Mouse (Mus musculus) large intestine, adult 2 months (tissue): ENCODE data around the gene Tada2a. TPM values are rescaled to one million over a fixed set of nuclear protein-coding genes. Genes with fewer than 3 reads are reported as not detected.

Experiments
- DNase-seq: peaks from one replicate; pipeline ENCODE4 v3.0.0-alpha.2; 2012; ENCODE audit warnings: low read depth, low spot score
- WGBS: fragments of 180-500 bp; shearing (Covaris S2); methylation state at CpG from one replicate; pipeline ENCODE4 v1.1.7; 2018; 5-methylcytosine and 5-hydroxymethylcytosine counted together
- polyA plus RNA-seq: library from polyadenylated mRNA; depleted of rRNA; stranded (reverse); fragments of >200 nt; gene quantifications from 2 replicates; pipeline ENCODE4 v1.2.3, GENCODE M21; 2012

Gene Tada2a
- polyA plus RNA-seq, 1 experiment: 4.0 TPM

- no peak for DNase-seq
- WGBS: 2% methylated on average over 21 of the region's 21 CpGs
These were observed 61.6 kb downstream of the Tada2a start for GRCm38 (mm10) chr11:84067720-84068190.

DNA sequence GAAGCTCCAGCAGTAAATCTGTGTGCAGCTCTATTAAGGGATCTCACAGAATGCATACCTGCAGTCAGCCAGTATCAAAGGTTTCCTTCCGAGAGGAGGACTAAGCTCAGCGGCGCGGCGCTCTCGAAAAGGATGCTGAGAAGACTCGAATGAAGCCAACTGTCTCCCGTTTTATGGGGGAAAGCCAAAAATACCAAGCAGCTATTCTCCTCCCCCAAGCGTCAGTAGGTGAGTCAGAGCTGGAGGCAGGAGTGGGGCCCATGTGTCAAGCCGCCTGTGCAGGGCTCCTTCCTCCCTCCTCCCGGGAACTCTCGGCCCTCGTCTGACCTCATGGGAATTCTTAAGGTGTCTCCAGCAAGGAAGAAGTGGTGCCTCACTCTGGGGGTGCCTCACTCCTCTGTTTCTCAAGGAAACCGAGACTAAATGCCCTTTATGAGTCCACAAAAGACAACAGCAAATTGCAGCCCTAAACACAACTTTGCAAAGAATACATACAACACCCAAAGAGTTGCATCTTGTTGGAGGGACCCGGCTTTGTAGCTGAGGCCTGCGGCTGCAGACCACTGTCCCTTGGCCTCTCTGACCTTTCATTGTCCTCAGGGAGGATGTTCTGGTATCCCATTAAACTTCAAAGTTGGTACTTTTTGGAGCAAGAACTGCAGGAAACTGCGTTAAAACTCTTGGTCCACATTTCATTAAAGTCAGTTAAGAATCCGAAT lies 62.3 kb downstream of the Tada2a start:
- 9% methylated on average over 18 of the region's 18 CpGs for WGBS
- no peak for DNase-seq

DNA sequence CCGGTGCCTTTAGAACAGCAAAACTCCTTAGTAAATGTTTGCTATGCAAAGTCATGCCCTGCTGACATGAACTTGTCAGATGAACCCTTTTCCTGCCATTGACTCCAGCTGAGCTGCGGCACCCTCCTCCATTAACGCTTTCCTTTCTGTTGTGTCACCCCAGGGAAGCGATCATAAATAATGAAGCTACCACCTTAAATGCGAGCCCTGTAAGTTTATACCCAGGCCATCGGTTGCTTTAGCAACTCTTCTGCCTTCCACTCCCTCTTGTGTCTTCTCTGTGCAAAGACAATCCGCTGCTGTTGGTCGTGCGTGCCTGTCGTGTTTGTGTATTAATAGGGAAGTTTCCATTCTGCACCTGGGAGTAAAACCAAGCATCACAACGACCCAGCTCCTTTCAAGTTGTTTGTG lies 63.3 kb downstream of the Tada2a start:
- DNase-seq: no peak
- WGBS: 7% methylated on average over 11 of the region's 11 CpGs

GRCm38 (mm10) chr11:84063631-84064209 lies 65.7 kb downstream of the Tada2a start:
- no peak for DNase-seq
- 39% methylated on average over 3 of the region's 3 CpGs for WGBS

DNA sequence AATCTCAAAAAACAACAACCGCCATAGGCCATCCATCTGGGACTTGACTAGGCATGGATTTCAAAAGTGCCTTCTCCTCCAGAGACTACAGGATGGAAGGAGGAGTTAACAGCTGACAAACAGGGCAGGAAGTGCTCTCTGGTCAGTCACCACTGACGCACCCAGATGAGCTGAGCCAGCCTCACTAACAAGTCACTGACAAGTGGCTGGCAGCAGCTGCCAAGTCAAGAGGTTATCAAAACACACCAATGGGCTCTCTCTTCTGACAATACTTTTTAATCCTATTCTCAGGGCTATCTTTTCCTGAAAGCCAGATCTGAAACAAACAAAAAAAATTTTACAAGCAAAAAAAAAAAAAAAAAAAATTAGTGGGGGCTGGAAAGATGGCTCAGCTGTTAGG lies 66.6 kb downstream of the Tada2a start:
- DNase-seq: no peak
- WGBS: 63% methylated on average over 2 of the region's 2 CpGs

- WGBS: 87% methylated on average over 2 of the region's 2 CpGs
- DNase-seq: no peak
These were observed 67.5 kb downstream of the Tada2a start for GRCm38 (mm10) chr11:84061881-84062280.

- WGBS: 80% methylated on average over 6 of the region's 6 CpGs
- DNase-seq: no peak
These were observed 68.8 kb downstream of the Tada2a start for GRCm38 (mm10) chr11:84060635-84061034.

DNA sequence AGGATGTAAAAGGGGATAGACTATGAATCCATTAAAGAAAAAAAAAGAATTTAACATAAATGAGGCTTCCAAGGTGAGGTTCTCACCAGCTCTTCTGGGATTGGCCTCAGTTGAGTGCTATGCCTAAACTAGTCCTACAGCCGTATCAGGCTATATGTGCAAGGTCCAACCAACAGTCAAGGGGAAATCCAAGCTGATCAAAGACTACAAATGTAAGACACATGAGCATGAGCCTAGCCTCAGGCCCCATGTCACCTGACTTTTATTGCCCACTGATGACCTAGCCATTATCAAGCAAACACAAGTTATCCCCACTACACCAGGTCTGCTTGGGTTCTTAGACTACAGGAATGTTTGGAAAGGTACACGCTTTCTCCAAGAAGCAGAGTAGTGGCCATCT lies 69.6 kb downstream of the Tada2a start:
- DNase-seq: no peak

GRCm38 (mm10) chr11:84057418-84057817 lies 72.0 kb downstream of the Tada2a start:
- 86% methylated on average over 2 of the region's 2 CpGs for WGBS
- DNase-seq: no peak

More for the DNA sequence above, 69.6 kb downstream of the Tada2a start:
- 74% methylated on average over 2 of the region's 2 CpGs for WGBS

- no peak for DNase-seq
- WGBS: 69% methylated on average over 10 of the region's 10 CpGs
These were observed 75.8 kb downstream of the Tada2a start for GRCm38 (mm10) chr11:84053524-84054163.

DNA sequence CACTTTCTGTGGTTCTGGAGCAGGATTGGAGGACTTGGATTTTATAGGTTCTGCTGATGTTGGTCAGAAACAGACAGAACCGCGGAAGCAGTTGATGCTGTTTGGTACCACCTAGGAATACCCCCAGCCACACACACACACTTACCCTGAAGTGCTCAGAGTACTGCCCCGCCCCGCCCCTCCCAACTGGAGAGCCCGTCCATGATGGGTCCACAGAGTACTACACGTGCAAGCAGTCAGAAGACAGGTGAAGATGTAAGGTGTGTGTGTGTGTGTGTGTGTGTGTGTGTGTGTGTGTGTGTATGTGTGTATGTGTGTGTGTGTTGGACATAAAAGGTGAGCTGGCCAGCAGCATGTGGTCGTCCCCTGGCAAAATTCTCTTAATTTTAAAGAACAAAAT lies 76.3 kb downstream of the Tada2a start:
- DNase-seq: no peak
- WGBS: 73% methylated on average over 7 of the region's 7 CpGs

DNA sequence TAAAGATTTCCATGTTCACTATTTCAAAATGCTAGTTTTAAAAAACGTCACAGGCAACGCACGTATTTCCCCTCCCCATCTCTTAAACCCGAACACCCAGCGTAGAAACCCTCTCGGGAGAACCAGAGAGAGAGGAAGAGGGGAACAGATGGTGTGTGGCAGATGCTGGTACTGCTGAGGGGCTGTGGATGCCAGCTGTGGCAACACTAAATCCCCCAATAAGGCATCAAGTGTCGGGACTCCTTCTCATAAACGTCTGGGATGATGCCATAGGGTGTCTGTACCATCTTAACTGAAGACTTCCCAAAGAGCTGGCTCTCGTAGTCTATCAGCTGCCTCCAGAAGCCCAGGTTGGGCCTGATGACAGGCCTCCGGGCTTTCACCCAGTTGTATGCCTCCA lies 81.0 kb downstream of the Tada2a start:
- 77% methylated on average over 10 of the region's 10 CpGs for WGBS
- no peak for DNase-seq

DNA sequence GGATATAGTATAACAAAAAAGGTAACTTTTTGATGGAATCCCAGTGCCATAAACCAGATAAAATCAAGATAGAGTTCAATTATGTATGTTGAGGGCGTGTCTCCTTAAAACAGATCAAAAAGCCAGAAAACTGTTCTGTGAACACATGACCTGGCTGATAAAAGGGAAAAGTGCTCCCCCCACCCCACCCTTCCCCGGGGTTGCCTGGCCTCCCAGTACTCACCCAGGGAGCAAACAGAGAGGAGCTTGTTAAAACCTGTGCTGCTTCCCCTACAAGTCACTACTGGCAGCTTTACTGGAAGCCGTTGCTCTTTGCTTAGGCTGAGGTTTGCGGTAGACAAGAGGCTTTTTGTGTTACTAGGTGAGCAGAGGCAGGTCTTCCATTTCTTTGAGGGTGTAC lies 82.1 kb downstream of the Tada2a start:
- WGBS: 25% methylated on average over 4 of the region's 4 CpGs

DNA sequence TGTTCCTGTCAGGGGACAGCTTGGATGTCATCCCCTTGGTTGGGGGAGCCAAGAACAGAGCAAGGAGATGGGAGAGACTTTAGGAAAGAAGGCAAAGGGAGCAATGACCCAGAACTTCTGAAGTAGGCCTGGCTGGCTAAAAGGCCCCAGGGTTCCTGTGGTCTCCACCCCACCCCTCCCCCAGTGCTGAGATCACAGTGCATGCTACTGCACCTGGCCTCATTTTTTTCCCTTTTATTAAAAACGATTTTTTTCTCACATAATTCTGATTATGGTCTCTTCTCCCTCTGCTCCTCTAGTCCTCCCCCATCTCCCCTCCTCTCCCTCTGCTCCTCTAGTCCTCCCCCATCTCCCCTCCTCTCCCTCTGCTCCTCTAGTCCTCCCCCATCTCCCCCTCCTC lies 84.4 kb downstream of the Tada2a start:
- no peak for DNase-seq
- 37% methylated on average over 1 of the region's 1 CpGs for WGBS

More for the DNA sequence above, 82.1 kb downstream of the Tada2a start:
- DNase-seq: no peak

GRCm38 (mm10) chr11:84042808-84043762 lies 86.3 kb downstream of the Tada2a start:
- DNase-seq: no peak
- WGBS: 82% methylated on average over 14 of the region's 14 CpGs

DNA sequence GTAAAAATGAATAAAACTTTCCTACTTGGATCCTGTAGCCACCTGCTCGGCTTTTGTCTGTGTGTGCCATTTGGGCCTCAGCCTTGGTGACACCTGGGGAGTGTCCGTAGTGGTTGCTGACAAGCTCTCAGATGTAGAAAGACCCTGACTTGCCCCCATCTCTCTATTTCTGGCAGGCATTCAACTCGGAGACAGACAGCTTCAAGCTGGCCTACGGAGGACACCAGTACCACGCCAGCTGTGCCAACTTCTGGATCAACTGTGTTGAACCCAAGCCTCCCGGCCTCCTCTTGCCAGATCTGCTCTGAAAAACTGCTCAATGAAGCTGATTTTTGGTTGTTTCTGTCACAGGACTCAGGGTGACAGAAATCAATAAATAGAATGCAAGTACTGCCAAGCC lies 88.8 kb downstream of the Tada2a start:
- DNase-seq: no peak
- 92% methylated on average over 6 of the region's 6 CpGs for WGBS

- WGBS: 66% methylated on average over 5 of the region's 5 CpGs
- DNase-seq: no peak
These were observed 95.7 kb downstream of the Tada2a start for GRCm38 (mm10) chr11:84033671-84034070.

DNA sequence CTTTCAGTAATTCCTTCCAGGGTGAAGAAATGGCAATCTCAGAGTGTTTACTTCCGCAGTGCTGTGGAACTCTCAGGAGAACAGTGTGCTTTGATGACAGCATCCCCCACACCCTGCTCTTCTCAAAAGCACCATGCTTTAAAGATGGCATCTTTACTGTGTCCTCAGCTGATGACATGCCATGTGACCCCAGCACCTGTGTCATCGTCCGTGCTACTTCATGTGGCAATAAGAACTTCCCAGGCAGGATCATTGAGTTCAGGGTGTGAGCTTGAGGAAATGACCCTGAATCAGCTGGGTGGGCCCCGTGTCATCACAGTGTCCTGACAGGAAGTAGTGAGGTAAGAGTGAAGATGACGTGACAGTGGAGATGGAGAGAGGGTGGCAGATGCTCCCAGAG lies 96.8 kb downstream of the Tada2a start:
- WGBS: 76% methylated on average over 5 of the region's 5 CpGs
- no peak for DNase-seq

- DNase-seq: no peak
- 44% methylated on average over 9 of the region's 9 CpGs for WGBS
These were observed 97.4 kb downstream of the Tada2a start for GRCm38 (mm10) chr11:84031971-84032370.
